8 mouse cellular contexts compared by ENCODE assay signal in genomic region chr19:44266824-44267498, GRCm38 (mm10). TPM values are rescaled to one million over a fixed set of nuclear protein-coding genes. Genes with fewer than 3 reads are reported as not detected.
DNase-seq lines count a peak whose midpoint lies in the region; ATAC-seq and TF ChIP-seq lines count a peak whose summit lies in the region.

No protein-coding gene starts in this region.

- H3K27ac ChIP-seq in MEL (ENCODE audit: control insufficient read depth, low read depth, low read length): peak overlapping the region; percentile 69
- H3K27ac ChIP-seq in cerebellum, adult 2 months (ENCODE audit: insufficient read depth, low read length): peak overlapping the region; percentile 73
- H3K27ac ChIP-seq in forebrain, postnatal 0 days (ENCODE audit: low read depth, low read length): peak overlapping the region; percentile 92
- H3K27ac ChIP-seq in lung, embryonic 15.5 days: peak overlapping the region; percentile 98

- peak overlapping the region; percentile 64 for H3K9ac ChIP-seq in MEL (ENCODE audit: control insufficient read depth, low read depth, low read length, poor library complexity, severe bottlenecking)
- H3K9ac ChIP-seq in forebrain, postnatal 0 days: peak overlapping the region; percentile 86
- peak overlapping the region; percentile 64 for H3K9ac ChIP-seq in lung, embryonic 15.5 days

- DNase-seq in MEL (ENCODE audit: low read depth, low spot score): peak; percentile 99
- DNase-seq in cerebellum, adult 2 months: peak; percentile 93 to 94
- peak; percentile 89 for DNase-seq in forebrain, postnatal 0 days
- DNase-seq in heart, postnatal 4 days: peak; percentile 84
- peak; percentile 69 for DNase-seq in layer of hippocampus, adult 9-10 months (ENCODE audit: low spot score)
- DNase-seq in ovary, adult 18-20 months (ENCODE audit: low spot score): peak; percentile 96
- peak; percentile 85 for DNase-seq in thymus, postnatal 0 days (ENCODE audit: low spot score)

- H3K4me3 ChIP-seq in MEL (ENCODE audit: control insufficient read depth in 1 of 2, insufficient read depth in 1 of 2, low read depth in 2 of 2, low read length in 2 of 2): peak overlapping the region; percentile 46 to 63
- H3K4me3 ChIP-seq in cerebellum, adult 2 months (replicated peaks; ENCODE audit: insufficient read depth, low read depth, low read length): peak overlapping the region; percentile 69
- H3K4me3 ChIP-seq in forebrain, postnatal 0 days (ENCODE audit: low read depth, low read length): peak overlapping the region; percentile 65
- H3K4me3 ChIP-seq in lung, embryonic 15.5 days: peak overlapping the region; percentile 57

- H3K4me1 ChIP-seq in MEL (ENCODE audit: control insufficient read depth in 1 of 2, insufficient read depth in 2 of 2, low read length in 2 of 2): peaks cover 6 to 28% of the 10 kb centered on the region in 2 experiments
- peaks cover 5% of the 10 kb centered on the region; the same call in 1 of the 2 replicates for H3K4me1 ChIP-seq in cerebellum, adult 2 months (ENCODE audit: control insufficient read depth, insufficient read depth, low read length)
- H3K4me1 ChIP-seq in forebrain, postnatal 0 days (ENCODE audit: insufficient read depth): peaks cover 9% of the 10 kb centered on the region; the same call in 1 of the 2 replicates
- peaks cover 16% of the 10 kb centered on the region for H3K4me1 ChIP-seq in lung, embryonic 15.5 days

- WGBS in cerebellum, adult 2 months: under 1% methylated on average over 43 of the region's 43 CpGs
- 0% methylated on average over 43 of the region's 43 CpGs for WGBS in forebrain, postnatal 0 days
- under 1% methylated on average over 43 of the region's 43 CpGs for WGBS in lung, embryonic 15.5 days

- peaks cover 0 to 18% of the 10 kb centered on the region in 2 experiments; a peak in 2 of 4 replicates for H3K36me3 ChIP-seq in MEL (ENCODE audit: control insufficient read depth in 1 of 2, insufficient read depth in 2 of 2, low read length in 2 of 2)
- H3K36me3 ChIP-seq in forebrain, postnatal 0 days (ENCODE audit: insufficient read depth): no peaks in the 10 kb centered on the region
- no peaks in the 10 kb centered on the region for H3K36me3 ChIP-seq in lung, embryonic 15.5 days

- peak; percentile 62 to 82; a peak in 3 of 4 replicates for TF ChIP-seq POLR2A in MEL (IDR thresholded peaks at IDR 0.05; ENCODE audit: control insufficient read depth in 1 of 2, insufficient read depth in 1 of 2, low read depth in 1 of 2, low read length in 2 of 2, poor library complexity in 1 of 2)
- peak; percentile 88 for TF ChIP-seq POLR2A in cerebellum, adult 2 months (IDR thresholded peaks at IDR 0.05; ENCODE audit: borderline replicate concordance, insufficient read depth, low read length)

- 0 out of 6 replicates have a peak, but pooled peaks of 1 of the 3 experiments have one; percentile 17 for TF ChIP-seq CTCF in MEL (IDR thresholded peaks at IDR 0.05 in 2 of 3, conservative IDR thresholded peaks at IDR 0.05 in 1 of 3; ENCODE audit: control insufficient read depth in 1 of 3, insufficient read depth in 1 of 3, low read depth in 2 of 3, low read length in 3 of 3, poor library complexity in 1 of 3, severe bottlenecking in 1 of 3)
- TF ChIP-seq CTCF in cerebellum, adult 2 months (IDR thresholded peaks at IDR 0.05; ENCODE audit: borderline replicate concordance, insufficient read depth, low read depth, low read length): no peak
- peak; percentile 65 for TF ChIP-seq CTCF in forebrain, postnatal 0 days (IDR thresholded peaks at IDR 0.05; ENCODE audit: low read depth)

- no peaks in the 10 kb centered on the region for H3K27me3 ChIP-seq in MEL (ENCODE audit: control insufficient read depth in 1 of 2, insufficient read depth in 2 of 2, low read length in 2 of 2)
- no peaks in the 10 kb centered on the region for H3K27me3 ChIP-seq in cerebellum, adult 2 months (ENCODE audit: control insufficient read depth, insufficient read depth, low read length)
- H3K27me3 ChIP-seq in forebrain, postnatal 0 days (ENCODE audit: insufficient read depth, low read length): no peaks in the 10 kb centered on the region
- no peaks in the 10 kb centered on the region for H3K27me3 ChIP-seq in lung, embryonic 15.5 days

- H3K9me3 ChIP-seq in MEL (replicated peaks; ENCODE audit: insufficient read depth, low read length): no peaks in the 10 kb centered on the region
- H3K9me3 ChIP-seq in forebrain, postnatal 0 days (ENCODE audit: low read length): no peaks in the 10 kb centered on the region
- H3K9me3 ChIP-seq in lung, embryonic 15.5 days: no peaks in the 10 kb centered on the region

- peak overlapping the region; percentile 90 for H3K4me2 ChIP-seq in forebrain, postnatal 0 days (ENCODE audit: low read depth)
- H3K4me2 ChIP-seq in lung, embryonic 15.5 days: peak overlapping the region; percentile 88

- ATAC-seq in forebrain, postnatal 0 days: peak; percentile 98
- ATAC-seq in lung, embryonic 15.5 days (ENCODE audit: borderline replicate concordance, extremely low read depth, low FRiP score, low TSS enrichment): peak; percentile 99

- TF ChIP-seq EP300 in MEL (IDR thresholded peaks at IDR 0.05; ENCODE audit: low read depth in 1 of 2, low read length in 2 of 2): peak in 1 of 2 experiments; percentile 65; a peak in 2 of 4 replicates

- no peaks in the 10 kb centered on the region for H3K79me2 ChIP-seq in MEL (ENCODE audit: control insufficient read depth, insufficient read depth, low read length, poor library complexity)

- TF ChIP-seq RAD21 in MEL (IDR thresholded peaks at IDR 0.05; ENCODE audit: low read depth, low read length): no peak

TF ChIP-seq in MEL, 35 proteins besides CTCF, POLR2A, EP300 and RAD21:
- no peak; the same call in 1 of the 2 replicates for TF ChIP-seq RCOR1 (IDR thresholded peaks at IDR 0.05; ENCODE audit: low read depth, low read length)
- no peak for TF ChIP-seq POLR2AphosphoS5 (IDR thresholded peaks at IDR 0.05; ENCODE audit: borderline replicate concordance, low read depth, low read length)
- 0 out of 2 replicates have a peak, but pooled peaks have one; percentile 28 for TF ChIP-seq HCFC1 (IDR thresholded peaks at IDR 0.05; ENCODE audit: low read depth, low read length)
- peak; percentile 82; the same call in 1 of the 2 replicates for TF ChIP-seq UBTF (IDR thresholded peaks at IDR 0.05; ENCODE audit: borderline replicate concordance, insufficient read depth, low read depth, low read length)
- TF ChIP-seq MYC (IDR thresholded peaks at IDR 0.05; ENCODE audit: low read depth, low read length): no peak; the same call in 1 of the 2 replicates
- TF ChIP-seq SMC3 (IDR thresholded peaks at IDR 0.05; ENCODE audit: low read depth, low read length): no peak; the same call in 1 of the 2 replicates
- TF ChIP-seq BHLHE40 (IDR thresholded peaks at IDR 0.05; ENCODE audit: borderline replicate concordance, low read depth, low read length): no peak
- no peak for TF ChIP-seq GABPA (IDR thresholded peaks at IDR 0.05; ENCODE audit: low read depth, low read length)
- TF ChIP-seq MXI1 (IDR thresholded peaks at IDR 0.05; ENCODE audit: low read depth, low read length): peak; percentile 76; the same call in 1 of the 2 replicates
- peak; percentile 60 for TF ChIP-seq NELFE (IDR thresholded peaks at IDR 0.05; ENCODE audit: low read depth, low read length)
- no peak for TF ChIP-seq MEF2A (IDR thresholded peaks at IDR 0.05; ENCODE audit: extremely low read depth, insufficient replicate concordance, low read depth, low read length, poor library complexity, severe bottlenecking)
- TF ChIP-seq NRF1 (IDR thresholded peaks at IDR 0.05; ENCODE audit: insufficient read depth, low read depth, low read length, poor library complexity, severe bottlenecking): peak; percentile 53; the same call in 1 of the 2 replicates
- no peak for TF ChIP-seq ZKSCAN1 (IDR thresholded peaks at IDR 0.05; ENCODE audit: low read depth, low read length)
- TF ChIP-seq GATA1 (IDR thresholded peaks at IDR 0.05; ENCODE audit: low read depth, low read length): peak; percentile 19; the same call in 1 of the 2 replicates
- TF ChIP-seq ELF1 (IDR thresholded peaks at IDR 0.05; ENCODE audit: low read depth, low read length): no peak
- TF ChIP-seq E2F4 (IDR thresholded peaks at IDR 0.05; ENCODE audit: borderline replicate concordance, low read depth, low read length): no peak
- TF ChIP-seq SIN3A (IDR thresholded peaks at IDR 0.05; ENCODE audit: low read length): peak; percentile 81
- TF ChIP-seq CHD1 (IDR thresholded peaks at IDR 0.05; ENCODE audit: low read depth, low read length): no peak; the same call in none of the 2 replicates
- TF ChIP-seq KAT2A (conservative IDR thresholded peaks at IDR 0.05; ENCODE audit: low read depth, low read length): no peak
- peak; percentile 35; the same call in 1 of the 2 replicates for TF ChIP-seq ETS1 (IDR thresholded peaks at IDR 0.05; ENCODE audit: low read depth, low read length)
- TF ChIP-seq POLR2AphosphoS2 (IDR thresholded peaks at IDR 0.05; ENCODE audit: low read length): no peak
- no peak for TF ChIP-seq ZNF384 (IDR thresholded peaks at IDR 0.05; ENCODE audit: low read depth, low read length)
- TF ChIP-seq USF1 (IDR thresholded peaks at IDR 0.05; ENCODE audit: low read depth, low read length): peak; percentile 88
- peak; percentile 95 for TF ChIP-seq MAZ (IDR thresholded peaks at IDR 0.05; ENCODE audit: low read depth, low read length)
- peak; percentile 63; the same call in 1 of the 2 replicates for TF ChIP-seq TBP (IDR thresholded peaks at IDR 0.05; ENCODE audit: low read depth, low read length)
- peak; percentile 88; the same call in 1 of the 2 replicates for TF ChIP-seq TCF12 (IDR thresholded peaks at IDR 0.05; ENCODE audit: low read depth, low read length)
- TF ChIP-seq MAFK (IDR thresholded peaks at IDR 0.05; ENCODE audit: borderline replicate concordance, low read depth, low read length): peak; percentile 26
- no peak; the same call in none of the 2 replicates for TF ChIP-seq ZMIZ1 (IDR thresholded peaks at IDR 0.05; ENCODE audit: low read depth, low read length)
TF ChIP-seq in MEL: peak in this region for 13.

RNA-seq across cellular contexts. Expression of gene Scd2, which starts 26.5 kb away (rescaled TPM):
- total RNA-seq in MEL (2012; rRNA removed): 392 and 554 TPM in 2 replicates
- polyA plus RNA-seq in MEL (2012; ENCODE audit: insufficient read depth in 1 of 2, insufficient read length in 2 of 2, low read depth in 1 of 2, low replicate concordance in 2 of 2, missing spikeins in 1 of 2): 100 to 1,000 TPM in 1 of 2 experiments, 10 to 100 TPM in 1; 47.4 to 593 TPM
- 695 and 743 TPM in 2 replicates for polyA plus RNA-seq in cerebellum, adult 2 months (2012; rRNA removed)
- total RNA-seq in forebrain, postnatal 0 days (2014; rRNA removed): 540 and 696 TPM in 2 replicates
- 162 and 210 TPM in 2 replicates for polyA plus RNA-seq in forebrain, postnatal 0 days (2015; fragmentation: Nextera tagmentation; extraction: Ambion mirVana)
- total RNA-seq in heart, postnatal 4 days (2021): 10 to 100 TPM; 78.1 to 82.1 TPM
- 210 and 224 TPM in 2 replicates for polyA plus RNA-seq in lung, embryonic 15.5 days (2015; fragmentation: Nextera tagmentation; extraction: Ambion mirVana)
- polyA plus RNA-seq in thymus, postnatal 0 days (2015; fragmentation: Nextera tagmentation; extraction: Ambion mirVana): 68.8 and 69.7 TPM in 2 replicates

Comparison
In these comparisons a context has a peak if more than half of its experiments do, and no peak if none do; other contexts are left out.
1. Peak in every context shown above with its lines: DNase-seq, ATAC-seq, H3K4me3 ChIP-seq and H3K27ac ChIP-seq.